Mouse (Mus musculus): ENCODE measurements around the gene Slc5a6. TPM values are rescaled to one million over a fixed set of nuclear protein-coding genes. Genes with fewer than 3 reads are reported as not detected.

Gene Slc5a6
- polyA plus RNA-seq, 1 experiment from 2014 or later, result 8.9 TPM

- WGBS, result 28% methylated on average over 12 of the region's 12 CpGs
- no peak overlapping the region for H3K4me2 ChIP-seq
These were observed 34.4 kb upstream of the Slc5a6 start for GRCm38 (mm10) chr5:31082935-31083625.

GRCm38 (mm10) chr5:31082355-31082754 is 33.6 kb upstream of the Slc5a6 start:
- no peak overlapping the region for H3K4me2 ChIP-seq
- 21% methylated on average over 5 of the region's 5 CpGs for WGBS
- H3K27ac ChIP-seq, result no peak overlapping the region
- peaks cover 17% of the 10 kb centered on the region; the same call in 1 of the 2 replicates for H3K36me3 ChIP-seq
- no peak overlapping the region for H3K4me3 ChIP-seq (replicated peaks)
- no peak overlapping the region for H3K9ac ChIP-seq
- H3K9me3 ChIP-seq, result no peaks in the 10 kb centered on the region
- H3K27me3 ChIP-seq (replicated peaks), result 0 out of 2 replicates have a peak, but pooled peaks cover 4% of the 10 kb centered on the region
- H3K4me1 ChIP-seq, result peaks cover 3% of the 10 kb centered on the region; the same call in 1 of the 2 replicates
- ATAC-seq (ENCODE audit: insufficient read depth, low FRiP score, low read depth), result no peak

More at GRCm38 (mm10) chr5:31082935-31083625, 34.4 kb upstream of the Slc5a6 start:
- Histone ChIP-seq H3K9me3 (no peaks in the 10 kb centered on the region), H3K27ac (no peak overlapping the region), H3K4me1 (peaks cover 3% of the 10 kb centered on the region; the same call in 1 of the 2 replicates), H3K36me3 (0 out of 2 replicates have a peak, but pooled peaks cover 10% of the 10 kb centered on the region), H3K27me3 (replicated peaks) (peaks cover 8% of the 10 kb centered on the region; the same call in 1 of the 2 replicates), H3K9ac (no peak overlapping the region), H3K4me3 (replicated peaks) (no peak overlapping the region)
- no peak for ATAC-seq (ENCODE audit: insufficient read depth, low FRiP score, low read depth)

GRCm38 (mm10) chr5:31081386-31081785 is 32.7 kb upstream of the Slc5a6 start:
- Histone ChIP-seq H3K27ac (no peak overlapping the region), H3K4me2 (no peak overlapping the region), H3K9me3 (no peaks in the 10 kb centered on the region), H3K27me3 (replicated peaks) (0 out of 2 replicates have a peak, but pooled peaks cover 3% of the 10 kb centered on the region), H3K4me3 (replicated peaks) (no peak overlapping the region), H3K9ac (no peak overlapping the region), H3K36me3 (peaks cover 27% of the 10 kb centered on the region; the same call in 1 of the 2 replicates), H3K4me1 (peaks cover 3% of the 10 kb centered on the region; the same call in 1 of the 2 replicates)
- no peak for ATAC-seq (ENCODE audit: insufficient read depth, low FRiP score, low read depth)
- 81% methylated on average over 3 of the region's 3 CpGs for WGBS

GRCm38 (mm10) chr5:31080795-31081164 is 32.1 kb upstream of the Slc5a6 start:
- Histone ChIP-seq H3K27me3 (replicated peaks) (no peaks in the 10 kb centered on the region), H3K9ac (no peak overlapping the region), H3K4me1 (peaks cover 3% of the 10 kb centered on the region; the same call in 1 of the 2 replicates), H3K4me3 (replicated peaks) (no peak overlapping the region), H3K27ac (no peak overlapping the region), H3K4me2 (no peak overlapping the region), H3K9me3 (no peaks in the 10 kb centered on the region), H3K36me3 (peaks cover 32% of the 10 kb centered on the region; the same call in 1 of the 2 replicates)
- ATAC-seq (ENCODE audit: insufficient read depth, low FRiP score, low read depth), result no peak
- 59% methylated on average over 3 of the region's 3 CpGs for WGBS

GRCm38 (mm10) chr5:31080059-31080794 is 31.5 kb upstream of the Slc5a6 start:
- Histone ChIP-seq H3K9me3 (no peaks in the 10 kb centered on the region), H3K4me2 (no peak overlapping the region), H3K9ac (no peak overlapping the region), H3K4me3 (replicated peaks) (no peak overlapping the region), H3K27ac (no peak overlapping the region), H3K36me3 (peaks cover 38% of the 10 kb centered on the region; the same call in 1 of the 2 replicates), H3K27me3 (replicated peaks) (no peaks in the 10 kb centered on the region), H3K4me1 (peaks cover 3% of the 10 kb centered on the region; the same call in 1 of the 2 replicates)
- 70% methylated on average over 13 of the region's 13 CpGs for WGBS
- no peak for ATAC-seq (ENCODE audit: insufficient read depth, low FRiP score, low read depth)

GRCm38 (mm10) chr5:31076346-31076745 is 27.6 kb upstream of the Slc5a6 start:
- Histone ChIP-seq H3K27me3 (replicated peaks) (no peaks in the 10 kb centered on the region), H3K27ac (no peak overlapping the region), H3K4me1 (0 out of 2 replicates have a peak, but pooled peaks cover 3% of the 10 kb centered on the region), H3K36me3 (peaks cover 73% of the 10 kb centered on the region), H3K9me3 (no peaks in the 10 kb centered on the region), H3K9ac (no peak overlapping the region), H3K4me3 (replicated peaks) (no peak overlapping the region), H3K4me2 (no peak overlapping the region)
- ATAC-seq (ENCODE audit: insufficient read depth, low FRiP score, low read depth), result no peak
- WGBS, result 83% methylated on average over 13 of the region's 13 CpGs

GRCm38 (mm10) chr5:31073176-31073575 is 24.5 kb upstream of the Slc5a6 start:
- Histone ChIP-seq H3K4me1 (no peaks in the 10 kb centered on the region), H3K9ac (no peak overlapping the region), H3K36me3 (peaks cover 89% of the 10 kb centered on the region), H3K9me3 (no peaks in the 10 kb centered on the region), H3K4me3 (replicated peaks) (no peak overlapping the region), H3K27ac (no peak overlapping the region), H3K27me3 (replicated peaks) (no peaks in the 10 kb centered on the region), H3K4me2 (no peak overlapping the region)
- WGBS, result 89% methylated on average over 12 of the region's 12 CpGs
- no peak for ATAC-seq (ENCODE audit: insufficient read depth, low FRiP score, low read depth)

- no peak overlapping the region for H3K9ac ChIP-seq
- no peaks in the 10 kb centered on the region for H3K9me3 ChIP-seq
- H3K4me2 ChIP-seq, result no peak overlapping the region
- ATAC-seq (ENCODE audit: insufficient read depth, low FRiP score, low read depth), result no peak
- H3K36me3 ChIP-seq, result peaks cover 89% of the 10 kb centered on the region
- WGBS, result 94% methylated on average over 11 of the region's 11 CpGs
- H3K27ac ChIP-seq, result no peak overlapping the region
- no peak overlapping the region for H3K4me3 ChIP-seq (replicated peaks)
- no peaks in the 10 kb centered on the region for H3K4me1 ChIP-seq
- no peaks in the 10 kb centered on the region for H3K27me3 ChIP-seq (replicated peaks)
These were observed 23.1 kb upstream of the Slc5a6 start for GRCm38 (mm10) chr5:31071821-31072220.

- Histone ChIP-seq H3K36me3 (peaks cover 88% of the 10 kb centered on the region), H3K4me3 (replicated peaks) (no peak overlapping the region), H3K27ac (no peak overlapping the region), H3K9me3 (no peaks in the 10 kb centered on the region), H3K9ac (no peak overlapping the region), H3K4me1 (no peaks in the 10 kb centered on the region), H3K27me3 (replicated peaks) (no peaks in the 10 kb centered on the region), H3K4me2 (no peak overlapping the region)
- WGBS, result 78% methylated on average over 2 of the region's 2 CpGs
- no peak for ATAC-seq (ENCODE audit: insufficient read depth, low FRiP score, low read depth)
These were observed 22.3 kb upstream of the Slc5a6 start for GRCm38 (mm10) chr5:31071059-31071458.

GRCm38 (mm10) chr5:31069810-31070209 is 21.1 kb upstream of the Slc5a6 start:
- Histone ChIP-seq H3K9ac (no peak overlapping the region), H3K4me3 (replicated peaks) (no peak overlapping the region), H3K27ac (no peak overlapping the region), H3K36me3 (peaks cover 75% of the 10 kb centered on the region), H3K9me3 (no peaks in the 10 kb centered on the region), H3K4me1 (no peaks in the 10 kb centered on the region), H3K4me2 (no peak overlapping the region), H3K27me3 (replicated peaks) (no peaks in the 10 kb centered on the region)
- no peak for ATAC-seq (ENCODE audit: insufficient read depth, low FRiP score, low read depth)
- WGBS, result 99% methylated on average over 3 of the region's 3 CpGs

GRCm38 (mm10) chr5:31055216-31056140 is 6.8 kb upstream of the Slc5a6 start:
- ATAC-seq (ENCODE audit: insufficient read depth, low FRiP score, low read depth), result peak; percentile 3; the same call in 1 of the 2 replicates
- H3K27ac ChIP-seq, result peak overlapping the region; percentile 63; the same call in 1 of the 2 replicates
- peak overlapping the region; percentile 85 for H3K4me2 ChIP-seq
- no peaks in the 10 kb centered on the region for H3K27me3 ChIP-seq (replicated peaks)
- H3K36me3 ChIP-seq, result peaks cover 17% of the 10 kb centered on the region
- H3K9ac ChIP-seq, result peak overlapping the region; percentile 60
- H3K4me3 ChIP-seq (replicated peaks), result peak overlapping the region; percentile 59
- WGBS, result 15% methylated on average over 19 of the region's 19 CpGs
- H3K4me1 ChIP-seq, result peaks cover 9% of the 10 kb centered on the region; the same call in 1 of the 2 replicates
- H3K9me3 ChIP-seq, result no peaks in the 10 kb centered on the region

All from stomach, embryonic 15.5 days (tissue).